Mouse (Mus musculus) spleen, adult 2 months (tissue): Measurements from ENCODE around the gene Dnal1. TPM values are rescaled to one million over a fixed set of nuclear protein-coding genes. Genes with fewer than 3 reads are reported as not detected.

ENCODE experiments used
- DNase-seq, 2 experiments: peaks; one replicate each; pipeline versions ENCODE4 v3.0.0 to v3.0.0-alpha.2; 2012 to 2021; ENCODE audit warnings: low spot score in 2 of 2, low read depth in 1 of 2
- H3K27ac ChIP-seq: fragments of 200-500 bp; 2 replicates; pipeline ENCODE4 v1.5.1; 2012; ENCODE audit warnings: low read length, inconsistent platforms; ENCODE audit not compliant: insufficient read depth
- H3K27me3 ChIP-seq: fragments of 200-500 bp; 2 replicates; pipeline ENCODE4 v1.6.1; 2012; ENCODE audit warnings: mild to moderate bottlenecking, moderate library complexity, low read length, inconsistent platforms; ENCODE audit not compliant: control insufficient read depth, insufficient read depth
- H3K36me3 ChIP-seq: fragments of 200-500 bp; 2 replicates; pipeline ENCODE4 v1.6.1; 2012; ENCODE audit warnings: mild to moderate bottlenecking, low read length, inconsistent platforms; ENCODE audit not compliant: control insufficient read depth, insufficient read depth
- H3K4me1 ChIP-seq: fragments of 200-500 bp; 2 replicates; pipeline ENCODE4 v1.6.1; 2011; ENCODE audit warnings: inconsistent platforms; ENCODE audit not compliant: control insufficient read depth, insufficient read depth, insufficient read length
- H3K4me3 ChIP-seq: fragments of 200-500 bp; 2 replicates; pipeline ENCODE4 v1.5.1; 2011; ENCODE audit warnings: mild to moderate bottlenecking, inconsistent platforms; ENCODE audit not compliant: insufficient read depth, insufficient read length; ENCODE audit errors: extremely low read depth
- CTCF ChIP-seq: fragments of 200-500 bp; IDR thresholded peaks from 2 replicates; pipeline ENCODE4 v1.5.1; 2011; ENCODE audit warnings: mild to moderate bottlenecking, inconsistent platforms; ENCODE audit not compliant: insufficient read depth, insufficient read length, insufficient replicate concordance; ENCODE audit errors: extremely low read depth
- POLR2A ChIP-seq: fragments of 200-500 bp; IDR thresholded peaks from 2 replicates; pipeline ENCODE4 v1.6.1; 2011; ENCODE audit warnings: low read depth, low read length, inconsistent platforms
- WGBS: fragments of 180-500 bp; shearing (Covaris S2); methylation state at CpG from one replicate; pipeline ENCODE4 v1.1.7; 2018; 5-methylcytosine and 5-hydroxymethylcytosine counted together
- polyA plus RNA-seq: library from polyadenylated mRNA; depleted of rRNA; stranded (reverse); fragments of >200 nt; gene quantifications from 2 replicates; pipeline ENCODE4 v1.2.3, GENCODE M21; 2012; rRNA removed

Gene Dnal1
- polyA plus RNA-seq, 1 experiment: 0.88 TPM

DNA sequence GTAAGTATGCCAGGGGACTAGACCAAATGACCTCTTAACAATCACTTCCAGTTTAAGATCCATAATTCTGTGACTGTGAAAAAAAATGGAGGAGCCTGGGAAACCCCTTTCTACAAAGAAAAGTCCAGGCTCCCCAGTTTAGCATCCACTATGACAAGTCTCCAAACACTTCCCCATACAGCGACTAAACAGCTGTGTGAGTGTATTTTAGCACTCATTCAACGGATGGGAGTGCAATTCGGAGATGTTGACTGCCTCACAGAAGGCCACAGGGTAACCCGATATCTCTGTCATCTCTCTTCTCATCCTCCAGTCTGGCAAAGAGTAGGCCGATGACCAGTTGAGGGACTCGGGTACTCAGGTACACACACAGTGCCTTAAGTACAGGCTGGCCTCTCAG, 81.0 kb downstream of the Dnal1 start:
- H3K27ac ChIP-seq: peak overlapping the region; percentile 52
- H3K27me3 ChIP-seq: no peaks in the 10 kb centered on the region
- no peak for DNase-seq
- peaks cover 36% of the 10 kb centered on the region for H3K4me1 ChIP-seq
- H3K4me3 ChIP-seq: no peak overlapping the region
- no peaks in the 10 kb centered on the region for H3K36me3 ChIP-seq
- no peak for TF ChIP-seq POLR2A
- TF ChIP-seq CTCF: no peak
- WGBS: 45% methylated on average over 6 of the region's 6 CpGs

Other genes starting within 250 kb of the Dnal1 start
- 24.5 and 32.8 TPM in 2 replicates for gene Numb, start 192.4 kb upstream of the Dnal1 start, polyA plus RNA-seq
- 12.5 and 21.6 TPM in 2 replicates for gene Riox1, start 163.8 kb upstream of the Dnal1 start, polyA plus RNA-seq
- gene Heatr4, start 129.5 kb upstream of the Dnal1 start, polyA plus RNA-seq: not detected in 2 replicates
- gene Acot2, start 126.5 kb upstream of the Dnal1 start, polyA plus RNA-seq: 9.2 and 14.2 TPM in 2 replicates
- 2.2 and 2.8 TPM in 2 replicates for gene Acot1, start 104.9 kb upstream of the Dnal1 start, polyA plus RNA-seq
- gene Acot4, start 76.0 kb upstream of the Dnal1 start, polyA plus RNA-seq: 0.36 and 0.79 TPM in 2 replicates
- not detected in 2 replicates for gene Gm49366, start 75.4 kb upstream of the Dnal1 start, polyA plus RNA-seq
- gene Acot3, start 62.2 kb upstream of the Dnal1 start, polyA plus RNA-seq: not detected in 2 replicates
- not detected in 2 replicates for gene Acot5, start 45.0 kb upstream of the Dnal1 start, polyA plus RNA-seq
- gene Acot6, start 13.7 kb upstream of the Dnal1 start, polyA plus RNA-seq: 0.57 and 0.88 TPM in 2 replicates
- gene Pnma1, start 34.1 kb downstream of the Dnal1 start, polyA plus RNA-seq: 0.21 and 0.40 TPM in 2 replicates
- 30.6 and 36.4 TPM in 2 replicates for gene Elmsan1, start 104.5 kb downstream of the Dnal1 start, polyA plus RNA-seq
- 2.8 and 4.2 TPM in 2 replicates for gene Ptgr2, start 170.9 kb downstream of the Dnal1 start, polyA plus RNA-seq
- gene Zfp410, start 202.5 kb downstream of the Dnal1 start, polyA plus RNA-seq: 13.7 and 14.5 TPM in 2 replicates
- gene Coq6, start 247.3 kb downstream of the Dnal1 start, polyA plus RNA-seq: 17.5 and 27.8 TPM in 2 replicates
- gene Fam161b, start 247.5 kb downstream of the Dnal1 start, polyA plus RNA-seq: 0.27 and 0.32 TPM in 2 replicates